Mouse (Mus musculus): ENCODE measurements around the gene Olfr231. TPM values are rescaled to one million over a fixed set of nuclear protein-coding genes. Genes with fewer than 3 reads are reported as not detected.

The Olfr231 gene
- total RNA-seq (2023), result not detected in 4 replicates

DNA sequence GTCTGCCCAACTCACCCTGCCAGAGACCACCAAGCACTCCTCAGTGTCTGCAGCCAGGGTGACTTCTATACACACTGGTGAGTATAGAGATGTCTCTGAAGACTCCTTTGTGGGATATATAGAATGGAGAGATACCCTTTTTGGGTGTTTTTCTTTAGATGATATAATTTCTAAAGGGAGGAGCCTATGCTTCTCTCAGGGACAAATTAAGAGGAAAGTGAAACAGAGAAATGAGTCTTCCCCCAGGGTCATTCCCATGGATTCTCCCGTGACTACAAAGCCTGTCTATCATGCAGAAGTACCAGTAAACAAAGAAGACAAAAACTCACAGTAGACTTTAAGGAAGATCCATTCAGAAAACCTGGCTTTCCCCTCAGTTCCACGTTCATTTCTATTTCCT, at the start of gene Olfr231:
Olfr231 (minus strand) TSS at position 101 of the 400 bp plus-strand sequence.

DNA sequence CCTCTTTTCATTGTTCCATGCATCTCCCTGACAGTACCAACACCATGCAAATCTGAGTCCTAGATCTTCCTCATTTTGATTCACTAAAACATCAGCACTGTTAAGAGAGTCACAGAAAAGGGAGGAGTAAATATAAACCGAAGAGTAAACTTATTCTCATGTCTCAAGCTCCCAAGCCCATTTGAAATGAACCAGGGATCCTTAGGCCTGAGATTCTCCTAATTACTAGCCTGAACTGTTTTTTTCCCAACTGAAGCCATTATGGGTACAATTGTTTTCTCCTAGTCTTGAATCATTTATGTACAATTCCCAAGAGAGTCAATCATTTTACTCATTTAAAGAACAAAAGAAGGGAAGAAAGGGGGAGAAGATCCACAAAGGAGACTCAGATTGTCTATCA, 34.4 kb upstream of the Olfr231 start, which contains the start of gene Olfr420:
Olfr420 (plus strand) TSS at position 301 of the 400 bp plus-strand sequence.

DNA sequence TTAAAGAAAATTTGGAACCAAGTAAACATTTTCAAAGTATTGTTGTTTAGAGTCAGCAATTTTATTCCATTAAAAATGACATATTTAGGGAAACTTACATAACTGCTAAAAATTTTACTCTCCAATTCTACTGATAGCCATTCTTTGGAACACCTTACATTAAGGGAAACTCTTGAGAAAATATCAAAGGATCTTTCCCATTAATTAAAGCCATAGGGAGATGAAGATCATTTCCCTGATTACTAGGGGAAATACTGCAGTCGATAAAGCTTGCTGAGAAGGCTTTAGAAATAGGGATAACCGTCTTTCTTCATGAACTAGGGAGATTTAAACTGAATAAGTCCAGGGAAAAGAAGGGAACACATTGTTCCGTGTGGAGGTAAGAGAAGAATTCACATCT, 10.3 kb upstream of the Olfr231 start, which contains the start of gene Olfr424:
Olfr424 (plus strand) TSS at position 301 of the 400 bp plus-strand sequence.

DNA sequence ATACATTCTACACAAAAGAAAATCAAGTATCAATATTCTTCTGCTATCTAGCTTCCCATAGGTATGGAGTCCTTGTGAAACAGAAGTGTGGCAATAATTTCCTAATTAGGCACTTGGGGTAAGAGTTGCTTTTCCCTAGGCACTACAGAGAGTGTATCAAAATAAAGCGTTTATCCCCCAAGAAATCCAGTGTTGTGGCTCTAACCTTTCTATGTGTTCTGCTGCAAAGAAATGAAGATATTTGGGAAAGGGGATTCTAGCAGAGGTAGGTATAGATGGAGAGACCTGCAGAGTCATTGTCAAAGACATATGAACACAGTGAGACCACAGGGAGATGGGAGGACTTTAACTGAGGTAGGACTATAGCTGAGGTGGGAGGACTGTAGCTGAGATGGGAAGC, 24.4 kb downstream of the Olfr231 start, which contains the start of gene Olfr427:
Olfr427 (plus strand) TSS at position 301 of the 400 bp plus-strand sequence.

DNA sequence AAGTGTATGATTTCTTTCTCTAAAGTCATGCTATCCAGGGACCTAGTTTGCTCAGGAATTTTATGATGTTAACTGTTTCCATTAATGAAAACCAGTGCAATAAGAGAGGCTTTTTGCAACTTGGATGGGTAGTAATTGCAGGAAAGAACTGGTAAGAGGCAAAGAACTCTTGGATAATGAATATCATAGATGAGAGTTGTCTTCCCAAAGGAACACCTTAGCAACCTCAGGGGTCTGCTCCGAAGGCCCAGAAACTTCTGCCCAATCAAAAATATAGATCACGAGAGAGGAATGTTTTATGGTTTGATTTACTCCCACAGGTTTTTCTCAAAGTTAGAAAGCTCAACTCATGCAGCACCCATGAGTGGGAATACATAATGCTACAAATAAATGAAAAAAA, 36.9 kb downstream of the Olfr231 start, which contains the start of gene Olfr429:
Olfr429 (plus strand) TSS at position 301 of the 400 bp plus-strand sequence.

DNA sequence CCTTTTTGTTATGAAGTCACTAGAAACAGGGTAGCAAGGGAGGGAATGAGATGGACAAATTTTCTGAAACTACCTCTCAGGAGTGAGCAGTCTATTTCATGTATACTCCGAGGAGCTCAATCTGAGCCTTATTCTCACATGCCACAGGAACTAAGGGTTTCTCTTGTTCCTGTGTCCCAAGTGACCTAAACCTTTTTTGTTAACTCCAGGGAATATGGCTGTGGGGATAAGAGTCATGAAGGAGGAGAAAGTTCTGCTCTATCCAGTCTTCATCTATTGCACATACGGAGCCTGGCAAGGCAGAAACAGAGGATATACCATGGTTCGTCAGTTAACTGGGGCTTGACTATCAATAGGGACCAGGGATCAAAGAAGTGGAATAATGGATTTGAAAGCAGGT, 54.7 kb downstream of the Olfr231 start, which contains the start of gene Olfr430:
Olfr430 (plus strand) TSS at position 301 of the 400 bp plus-strand sequence.

Other genes starting within 250 kb of the Olfr231 start
- 0.33 to 0.35 TPM in 2 of 4 replicates, not detected in the others for gene Ifi211, start 208.1 kb downstream of the Olfr231 start, total RNA-seq (2023)
- 484 to 551 TPM (median 509 TPM) in 4 replicates for gene Mndal, start 178.7 kb downstream of the Olfr231 start, total RNA-seq (2023)
- gene Ifi203, start 178.5 kb downstream of the Olfr231 start, total RNA-seq (2023), result 242 to 252 TPM (median 247 TPM) in 4 replicates
- gene Ifi202b, start 138.4 kb downstream of the Olfr231 start, total RNA-seq (2023), result not detected in 4 replicates
- 4.6 to 7.0 TPM (median 6.2 TPM) in 4 replicates for gene Ifi205, start 89.4 kb downstream of the Olfr231 start, total RNA-seq (2023)
- gene Olfr433, start 80.5 kb downstream of the Olfr231 start, total RNA-seq (2023), result 0.37 TPM in 1 of 4 replicates, not detected in the others
- gene Olfr432, start 72.0 kb downstream of the Olfr231 start, total RNA-seq (2023), result not detected in 4 replicates
- gene Olfr430, start 54.6 kb downstream of the Olfr231 start, total RNA-seq (2023), result not detected in 4 replicates
- not detected in 4 replicates for gene Olfr429, start 36.8 kb downstream of the Olfr231 start, total RNA-seq (2023)
- not detected in 4 replicates for gene Olfr427, start 24.3 kb downstream of the Olfr231 start, total RNA-seq (2023)
- gene Olfr424, start 10.4 kb upstream of the Olfr231 start, total RNA-seq (2023), result not detected in 4 replicates
- gene Olfr420, start 34.5 kb upstream of the Olfr231 start, total RNA-seq (2023), result not detected in 4 replicates
- 0.06 TPM in 1 of 4 replicates, not detected in the others for gene Spta1, start 51.6 kb upstream of the Olfr231 start, total RNA-seq (2023)
- not detected in 4 replicates for gene Olfr419, start 130.9 kb upstream of the Olfr231 start, total RNA-seq (2023)
- gene Mptx1, start 209.4 kb upstream of the Olfr231 start, total RNA-seq (2023), result not detected in 4 replicates
- not detected in 4 replicates for gene Olfr417, start 244.0 kb upstream of the Olfr231 start, total RNA-seq (2023)